Mouse (Mus musculus) olfactory bulb, adult 2 months (tissue): ENCODE results near the gene Olfr312.

Source experiments
- CTCF ChIP-seq: fragments of 200-500 bp; IDR thresholded peaks from 2 replicates; pipeline ENCODE4 v1.5.1; 2012; ENCODE audit warnings: low read depth, mild to moderate bottlenecking, low read length, moderate library complexity; ENCODE audit not compliant: insufficient read depth
- POLR2A ChIP-seq: fragments of 200-500 bp; IDR thresholded peaks from 2 replicates; pipeline ENCODE4 v1.6.1; 2012; ENCODE audit warnings: mild to moderate bottlenecking, low read depth, low read length, moderate library complexity; ENCODE audit not compliant: insufficient read depth

GRCm38 (mm10) chr11:58812001-58812400 lies 17.0 kb upstream of the Olfr312 start:
- TF ChIP-seq CTCF (no peak), POLR2A (no peak)
